Mouse (Mus musculus): ENCODE data around the gene Ehbp1.

DNA sequence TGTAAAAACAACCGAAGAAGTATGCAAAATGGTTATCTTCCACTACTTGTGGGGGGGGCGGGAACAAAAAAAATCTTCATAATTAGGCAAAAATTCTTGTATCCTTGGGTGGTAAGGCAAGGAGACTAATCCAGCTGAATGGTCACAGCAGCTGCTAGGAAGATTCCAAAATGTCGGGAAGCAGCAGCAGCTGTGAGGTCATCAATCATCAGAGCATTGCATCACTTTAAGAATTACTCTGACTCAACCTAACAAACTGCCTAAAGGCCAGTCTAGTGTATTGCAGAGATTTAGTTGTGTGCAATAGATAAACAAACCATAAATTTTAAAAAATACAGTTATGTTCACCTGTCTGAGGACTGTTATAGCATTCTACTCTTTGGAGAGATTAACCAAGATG is 368.5 kb downstream of the Ehbp1 start:
- no peak for TF ChIP-seq GATA1 (IDR thresholded peaks at IDR 0.05; ENCODE audit: low read length)
- no peak for TF ChIP-seq TAL1 (IDR thresholded peaks at IDR 0.05; ENCODE audit: low read length)

Measured in erythroblast, embryonic 14.5 days (primary cell).